Mouse (Mus musculus) cerebellum, postnatal 25 days (tissue): Measurements from ENCODE around the gene B4galt2.

ENCODE experiments used
- DNase-seq, 2 experiments: peaks; one replicate each; pipeline ENCODE4 v3.0.0; 2021; ENCODE audit warnings: mixed read lengths in 2 of 2

The B4galt2 gene

DNA sequence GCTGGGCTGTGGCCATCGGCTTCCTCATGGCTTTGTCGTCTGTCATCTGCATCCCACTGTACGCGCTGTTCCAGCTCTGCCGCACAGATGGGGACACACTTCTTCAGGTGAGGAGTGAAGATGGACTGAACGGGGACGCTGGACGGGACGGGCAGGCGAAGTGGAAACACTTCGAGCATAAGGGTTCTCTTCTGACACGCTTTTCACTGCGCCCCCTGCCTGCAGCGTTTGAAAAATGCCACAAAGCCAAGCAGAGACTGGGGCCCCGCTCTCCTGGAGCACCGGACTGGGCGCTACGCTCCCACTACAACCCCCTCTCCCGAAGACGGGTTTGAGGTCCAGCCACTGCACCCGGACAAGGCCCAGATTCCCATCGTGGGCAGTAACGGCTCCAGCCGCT lies 15.5 kb downstream of the B4galt2 start:
- peak; percentile 72 to 79 for DNase-seq

DNA sequence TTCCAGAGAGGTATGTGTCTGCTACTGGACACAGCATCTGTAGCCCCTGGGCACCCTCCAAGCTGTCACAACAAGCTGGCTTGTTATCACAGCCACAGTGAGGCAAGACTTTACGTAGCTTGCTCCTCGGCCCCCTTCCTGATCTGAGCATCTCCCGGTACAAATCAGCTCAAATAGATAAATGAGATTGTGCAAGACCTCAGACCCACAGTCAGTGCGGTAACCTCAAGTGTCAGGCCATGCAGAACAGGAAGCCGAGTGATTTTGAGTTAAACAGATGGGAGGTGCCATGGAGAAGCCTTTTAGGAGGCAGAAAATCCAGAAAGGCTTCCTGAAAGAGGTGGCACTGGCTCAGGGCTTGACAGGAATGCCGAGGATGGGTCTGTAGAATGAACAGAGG lies 16.3 kb downstream of the B4galt2 start:
- DNase-seq, result no peak

DNA sequence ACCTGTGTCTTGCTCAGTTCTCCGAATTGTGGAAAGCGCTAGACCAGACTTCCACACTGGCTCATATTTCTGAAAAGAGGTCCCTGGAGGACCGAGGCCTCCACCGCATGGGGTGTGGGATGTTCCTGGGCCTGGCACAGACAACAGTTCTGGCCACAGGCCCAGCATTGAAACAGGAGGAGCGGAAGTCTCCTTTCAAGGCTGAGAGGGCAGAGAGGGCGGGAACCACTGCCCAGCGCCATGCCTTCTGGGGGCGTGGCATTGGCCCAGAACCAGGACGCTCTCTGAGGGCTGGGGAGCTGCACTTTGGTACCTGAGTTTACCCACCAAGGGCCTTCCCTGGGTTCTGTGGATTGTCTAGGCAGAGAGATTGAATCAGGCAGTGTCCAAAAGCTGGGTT lies 17.2 kb downstream of the B4galt2 start:
- peak; percentile 50 to 68 for DNase-seq

DNA sequence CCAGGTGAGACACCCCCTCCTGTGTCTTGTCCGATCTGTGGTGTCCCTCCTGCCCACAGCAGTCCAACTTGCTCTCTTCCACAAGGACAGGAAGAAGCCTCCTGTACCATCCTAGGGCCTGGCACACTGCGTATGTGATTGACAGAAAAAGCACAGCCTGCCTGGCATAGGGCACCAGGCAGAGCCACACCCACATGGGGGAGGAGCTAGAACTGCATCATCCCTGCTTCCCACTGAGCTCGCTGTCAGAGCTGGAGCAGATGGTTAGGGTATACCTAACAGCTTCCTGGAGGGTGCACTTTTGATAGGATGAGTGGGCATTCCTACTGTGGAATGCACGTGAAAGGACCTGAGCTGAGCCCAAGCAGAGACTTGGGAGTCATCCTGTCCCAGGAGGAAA lies 20.5 kb downstream of the B4galt2 start:
- peak in 1 of 2 experiments; percentile 39 for DNase-seq

DNA sequence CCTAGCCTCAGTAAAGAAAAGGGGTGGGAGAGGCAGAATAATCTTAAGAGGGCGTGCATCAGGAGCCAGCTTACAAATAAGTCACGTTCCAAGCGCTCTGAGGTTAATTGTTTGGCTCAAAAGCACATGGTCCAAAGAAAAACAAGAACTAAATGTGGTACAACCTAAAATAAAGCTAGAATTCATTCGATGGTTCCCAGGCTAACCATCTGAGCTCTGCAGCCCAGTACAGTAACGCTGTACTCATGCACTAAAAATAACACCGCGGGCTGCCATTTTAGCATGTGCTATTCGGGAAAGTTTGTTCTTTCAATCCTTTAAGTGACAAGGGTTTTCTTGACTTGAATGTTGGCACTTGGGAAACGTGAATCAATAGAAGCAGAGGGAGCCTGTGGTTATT lies 22.7 kb downstream of the B4galt2 start:
- DNase-seq, result no peak

DNA sequence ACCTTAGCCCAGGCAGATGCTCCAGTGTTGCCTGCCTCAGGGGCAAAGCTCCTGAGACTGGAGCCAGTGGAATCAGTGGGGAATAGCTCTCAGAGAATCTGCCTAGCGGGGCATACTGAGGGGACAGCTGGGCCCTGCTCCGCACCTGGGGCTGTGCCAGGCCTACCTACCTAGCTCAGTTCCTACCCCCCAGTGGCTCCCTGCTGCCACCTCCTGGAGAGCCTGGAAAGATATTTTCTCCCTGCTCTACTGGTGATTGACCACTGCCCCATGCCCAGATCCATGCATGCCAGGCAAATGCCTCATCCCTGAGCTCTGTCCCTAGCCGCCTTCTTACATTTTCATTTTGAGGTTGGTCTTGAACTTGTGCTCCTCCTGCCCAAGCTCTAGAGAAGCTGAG lies 24.5 kb downstream of the B4galt2 start:
- DNase-seq, result peak; percentile 67 to 80

DNA sequence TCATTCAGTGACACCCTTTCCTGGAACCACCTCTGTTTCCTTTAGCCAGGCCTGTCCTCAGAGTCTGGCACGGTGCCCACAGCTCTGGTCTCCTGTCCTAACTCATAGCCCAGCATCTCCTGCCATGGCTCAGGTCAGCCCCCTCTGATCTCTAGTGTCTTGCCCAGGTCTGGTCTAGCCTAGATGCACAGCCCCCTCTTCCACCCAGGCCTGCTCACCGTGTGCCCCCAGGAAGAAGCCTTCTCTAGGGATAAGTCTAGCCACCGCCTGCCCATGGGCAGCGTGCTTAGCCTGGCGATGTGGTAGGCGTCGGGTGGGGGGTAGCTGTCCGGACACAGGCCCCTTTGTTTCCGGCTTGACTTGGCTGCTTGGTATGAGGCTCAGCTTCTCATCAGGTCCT lies 28.1 kb downstream of the B4galt2 start:
- DNase-seq, result peak; percentile 33 to 59

DNA sequence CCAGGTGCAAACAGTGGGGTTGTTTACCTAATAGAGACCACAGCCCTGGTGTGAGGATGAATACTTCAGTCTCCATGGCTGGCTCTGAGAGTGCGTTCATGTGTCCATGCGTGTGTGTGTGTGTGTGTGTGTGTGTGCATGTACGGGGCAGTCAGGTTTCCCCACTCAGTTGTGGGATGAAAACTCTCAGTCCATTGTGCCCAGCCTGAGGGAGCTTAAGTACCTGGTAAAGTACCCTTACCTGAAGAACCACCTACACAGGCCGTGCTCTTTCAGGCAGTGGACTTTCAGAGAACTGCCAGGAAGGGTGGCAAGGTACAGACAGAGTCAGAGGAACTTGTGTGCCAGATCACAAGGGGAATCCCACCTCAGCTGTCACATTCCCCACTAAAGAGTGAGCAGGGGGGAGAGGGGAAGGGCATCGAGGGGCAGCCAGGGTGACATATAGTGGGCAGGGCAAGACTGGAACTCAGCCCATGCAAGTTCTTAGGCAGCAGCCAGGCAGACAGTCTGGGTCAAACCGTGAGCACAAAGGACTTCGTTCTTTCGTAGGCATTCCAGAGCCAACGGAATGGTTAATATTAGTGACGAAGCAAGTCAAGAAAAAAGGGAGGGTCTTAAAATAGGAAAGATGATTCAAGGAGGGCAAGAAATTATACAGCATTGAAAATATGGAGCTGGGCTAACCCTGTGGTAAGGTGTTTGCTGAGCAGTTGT lies 31.0 kb downstream of the B4galt2 start:
- DNase-seq, result no peak

DNA sequence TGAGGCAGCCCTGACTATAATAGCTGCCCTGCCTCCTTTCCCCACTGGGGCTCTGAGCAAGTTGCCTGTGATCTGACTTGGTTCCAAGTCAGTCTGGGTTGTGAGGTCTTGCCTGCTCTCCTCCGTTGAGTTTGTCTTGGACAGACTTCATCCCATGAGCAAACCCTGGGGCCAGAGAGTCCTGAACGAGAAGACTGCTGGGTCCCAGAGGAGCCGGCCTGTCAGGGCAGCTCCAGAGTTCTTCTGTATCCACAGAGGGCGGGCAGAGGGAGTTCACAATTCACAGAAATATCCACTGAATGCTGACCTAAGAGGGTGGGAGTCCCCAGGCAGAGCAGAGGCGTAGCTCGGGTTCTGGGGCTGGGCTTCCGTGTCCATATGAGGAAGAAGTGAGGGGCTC lies 32.4 kb downstream of the B4galt2 start:
- DNase-seq, result no peak

DNA sequence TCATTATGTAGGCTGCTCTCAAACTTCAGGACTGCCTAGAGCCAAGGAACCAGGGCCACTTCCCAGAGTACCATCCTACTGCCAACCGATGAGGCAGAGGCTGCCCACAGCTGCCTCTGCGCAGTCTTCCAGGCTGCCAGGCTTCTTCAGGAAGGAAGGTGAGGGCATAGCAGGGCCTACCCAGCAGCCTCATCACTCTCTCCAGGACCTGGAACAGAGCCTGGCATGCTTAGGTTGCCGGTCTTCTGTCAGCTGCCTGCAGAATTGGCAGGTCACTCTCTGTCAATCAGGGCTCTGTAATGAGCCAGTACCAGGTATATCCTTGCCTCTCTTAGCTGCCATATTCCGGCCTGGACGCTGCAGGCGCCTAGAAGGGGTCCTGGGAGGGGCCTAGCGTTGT lies 33.1 kb downstream of the B4galt2 start:
- peak; percentile 58 to 73 for DNase-seq

DNA sequence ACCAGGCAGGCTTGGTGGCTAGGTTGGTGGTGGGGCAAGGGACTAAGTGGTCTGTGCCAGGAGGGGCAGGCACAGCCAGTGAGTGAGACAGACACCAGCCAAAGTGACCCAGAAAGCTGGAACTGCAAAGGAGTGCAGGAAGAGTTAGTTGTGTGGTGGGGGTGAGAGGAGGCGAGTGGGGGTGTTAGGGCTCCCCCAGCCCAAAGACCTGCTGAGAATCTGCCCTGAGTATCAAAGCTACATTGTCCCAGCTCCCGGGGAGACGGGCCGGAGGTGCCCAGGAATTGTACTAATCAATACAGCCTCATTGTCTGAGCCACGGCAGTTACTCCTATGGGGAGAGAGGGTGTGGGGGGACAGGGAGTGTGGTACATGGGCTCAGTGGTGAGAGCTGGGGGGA lies 33.8 kb downstream of the B4galt2 start:
- DNase-seq, result no peak

DNA sequence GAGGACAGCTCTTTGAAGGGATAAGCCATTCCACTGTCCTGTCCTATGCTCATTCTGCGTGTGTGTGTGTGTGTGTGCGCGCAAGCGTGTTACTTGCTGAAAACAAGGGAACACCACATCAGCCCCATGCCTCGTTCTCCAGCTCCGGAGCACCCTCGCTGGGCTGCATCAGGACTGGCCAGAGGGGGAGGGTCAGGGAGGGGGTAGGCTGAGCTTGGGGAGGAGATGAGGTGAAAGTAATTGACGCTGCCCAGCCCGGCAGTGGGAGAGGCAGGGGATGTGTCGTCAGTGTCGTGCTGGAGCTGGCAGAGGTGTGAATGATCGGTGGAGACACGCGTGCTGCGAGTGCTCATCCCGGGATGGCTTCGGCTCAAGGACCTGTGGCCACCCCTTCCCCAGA lies 34.2 kb downstream of the B4galt2 start:
- DNase-seq, result no peak

DNA sequence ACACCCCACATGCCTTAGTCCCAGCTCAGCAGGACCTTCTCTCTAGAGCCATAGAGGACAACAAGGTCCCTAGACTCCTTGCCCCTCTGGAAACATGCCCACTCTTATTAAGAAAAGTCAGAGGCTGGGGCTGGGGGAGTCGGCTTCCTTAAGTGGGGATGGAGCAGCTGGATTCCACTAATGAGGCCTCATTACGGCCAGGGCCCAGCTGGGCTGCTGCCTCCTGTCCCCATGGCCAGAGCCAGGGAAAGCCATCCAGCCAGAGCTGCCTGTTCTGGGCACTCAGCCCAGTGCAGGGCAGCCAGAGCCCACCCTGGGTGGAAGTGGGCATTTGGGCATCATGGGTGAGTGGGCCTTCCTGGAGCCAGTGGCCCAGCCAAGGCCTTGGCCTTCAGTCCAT lies 36.3 kb downstream of the B4galt2 start:
- DNase-seq, result no peak

DNA sequence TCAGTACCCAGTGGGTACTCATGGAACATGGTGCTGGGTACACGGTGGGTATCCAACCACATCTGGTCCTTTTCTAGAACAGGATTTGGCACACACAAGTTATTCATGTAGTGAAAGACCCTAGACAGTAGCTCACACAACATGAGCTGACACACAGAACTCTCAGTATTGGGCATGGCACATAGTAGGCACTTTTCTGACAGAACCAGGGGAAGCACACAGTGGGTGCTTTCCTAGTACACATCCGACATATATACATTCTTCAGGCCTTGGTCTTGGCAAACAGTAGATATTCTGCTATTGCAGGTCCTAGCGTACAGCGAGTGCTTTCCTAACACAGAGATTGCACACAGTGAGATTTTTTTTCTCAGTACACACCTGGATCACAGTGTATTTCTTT lies 37.0 kb downstream of the B4galt2 start:
- DNase-seq, result no peak

DNA sequence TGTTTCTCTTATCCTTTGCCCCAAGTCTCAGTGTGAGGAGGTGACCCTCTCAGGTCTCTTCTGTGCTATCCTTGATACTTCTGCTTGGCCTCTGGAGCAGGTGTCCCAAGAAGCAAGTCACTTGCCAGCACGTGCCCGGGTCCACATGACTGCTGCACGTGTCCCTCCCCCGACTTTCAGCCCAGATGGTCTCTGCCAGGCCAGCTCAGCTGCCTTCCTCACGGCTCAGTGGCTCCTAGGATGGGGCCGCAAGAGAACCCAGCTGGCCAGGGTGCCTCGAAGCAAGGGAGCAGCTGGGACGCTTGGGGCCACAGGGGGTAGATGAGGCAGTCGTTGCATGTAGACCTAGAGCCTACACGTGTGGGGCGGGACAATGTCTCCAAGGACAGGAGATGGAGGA lies 38.0 kb downstream of the B4galt2 start:
- no peak for DNase-seq

DNA sequence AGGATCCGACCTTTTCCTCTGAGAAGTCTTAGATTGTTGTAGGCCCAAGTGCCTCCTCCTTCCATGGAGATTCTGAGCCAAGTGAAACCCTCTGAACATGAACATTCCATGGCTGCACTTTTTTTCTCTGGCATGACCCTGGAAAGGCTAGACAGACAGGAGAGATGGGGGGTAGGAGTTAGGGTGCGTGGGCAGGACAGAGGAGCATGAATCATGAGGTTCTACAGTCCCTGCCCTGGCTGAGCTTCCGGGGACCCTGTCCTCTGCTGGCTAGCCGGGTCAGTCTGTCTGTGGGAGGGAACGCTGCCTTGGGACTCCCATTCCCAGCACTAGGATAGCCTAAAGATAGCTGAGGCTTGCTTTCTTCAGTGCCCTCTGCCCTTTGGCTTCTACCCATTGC lies 38.8 kb downstream of the B4galt2 start:
- DNase-seq, result no peak

DNA sequence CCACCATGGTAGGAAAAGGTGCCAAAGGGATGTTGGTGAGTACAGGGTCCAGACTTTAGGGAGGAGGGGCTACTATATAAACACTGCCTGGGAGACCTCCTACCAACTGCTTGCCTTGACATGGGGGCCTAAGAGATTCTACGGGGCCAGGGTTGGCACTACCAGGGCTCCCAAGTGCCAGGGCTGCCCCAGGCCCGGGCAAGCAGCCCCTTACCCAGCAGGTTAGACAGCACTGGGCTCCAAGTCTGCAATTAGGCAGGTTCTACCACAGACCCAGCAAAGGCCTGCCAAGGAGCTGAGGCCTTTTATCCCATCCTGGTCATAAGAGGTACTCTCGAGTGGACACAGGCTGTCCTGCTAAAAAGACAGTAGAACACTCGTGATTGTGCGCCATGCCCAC lies 40.2 kb downstream of the B4galt2 start:
- no peak for DNase-seq

DNA sequence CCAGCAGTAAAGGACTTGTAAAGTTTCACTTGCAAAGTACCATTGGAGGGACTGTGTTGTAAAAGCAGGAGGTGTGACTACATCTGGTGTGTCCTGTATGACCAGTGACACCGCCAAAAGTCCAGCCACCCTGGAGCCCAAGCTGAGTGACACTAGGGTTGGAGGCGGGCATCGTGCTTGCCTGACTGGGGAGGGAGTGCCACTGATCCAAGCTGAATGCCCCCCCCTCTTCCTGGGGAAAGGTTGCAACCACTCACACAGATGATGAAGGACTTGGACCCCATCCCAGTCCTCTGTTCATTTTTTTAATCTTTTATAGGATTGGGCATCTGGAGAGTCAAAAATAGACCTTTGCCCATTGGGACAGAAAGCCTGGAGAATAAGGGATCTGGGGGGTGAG lies 41.7 kb downstream of the B4galt2 start:
- peak in 1 of 2 experiments; percentile 2 for DNase-seq

DNA sequence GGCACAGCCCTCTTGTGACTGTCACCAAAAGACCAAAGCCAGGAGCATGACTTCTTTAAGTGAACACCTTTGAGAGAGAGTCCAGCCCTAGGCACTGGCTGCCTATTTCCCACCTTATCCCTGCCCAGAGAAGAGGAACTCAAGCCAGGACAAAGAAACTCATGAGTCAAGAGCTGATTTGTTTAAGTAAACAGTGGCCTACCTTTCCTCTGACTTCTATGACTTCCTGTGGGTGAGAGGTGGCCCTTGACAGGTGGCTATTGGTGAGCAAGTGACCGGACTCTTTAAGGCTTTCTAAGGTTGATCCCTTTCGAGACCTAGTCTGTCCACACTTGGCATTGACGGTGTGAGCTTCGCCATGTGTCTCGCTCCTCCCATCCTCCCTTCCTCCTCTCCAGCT lies 42.5 kb downstream of the B4galt2 start:
- DNase-seq, result no peak

DNA sequence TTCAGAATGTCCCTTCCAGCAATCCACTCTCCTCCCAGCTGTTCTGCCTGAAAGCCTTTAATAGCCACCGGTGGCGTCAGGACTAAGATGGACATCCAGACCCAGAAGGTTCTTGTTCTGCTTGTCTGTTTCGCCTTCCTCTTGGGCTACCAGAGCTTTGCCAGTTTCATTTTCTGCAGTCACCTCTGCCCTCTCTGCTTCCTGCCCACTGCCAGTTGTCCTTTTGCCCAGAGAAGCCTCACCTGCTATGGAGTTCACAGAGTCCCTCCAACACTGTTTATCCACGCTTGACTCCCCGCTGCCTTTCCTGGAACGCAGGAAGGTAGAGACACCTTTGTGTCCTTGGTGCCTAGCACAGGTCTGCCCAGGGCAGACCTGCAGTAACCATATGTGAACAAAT lies 43.9 kb downstream of the B4galt2 start:
- DNase-seq, result no peak

DNA sequence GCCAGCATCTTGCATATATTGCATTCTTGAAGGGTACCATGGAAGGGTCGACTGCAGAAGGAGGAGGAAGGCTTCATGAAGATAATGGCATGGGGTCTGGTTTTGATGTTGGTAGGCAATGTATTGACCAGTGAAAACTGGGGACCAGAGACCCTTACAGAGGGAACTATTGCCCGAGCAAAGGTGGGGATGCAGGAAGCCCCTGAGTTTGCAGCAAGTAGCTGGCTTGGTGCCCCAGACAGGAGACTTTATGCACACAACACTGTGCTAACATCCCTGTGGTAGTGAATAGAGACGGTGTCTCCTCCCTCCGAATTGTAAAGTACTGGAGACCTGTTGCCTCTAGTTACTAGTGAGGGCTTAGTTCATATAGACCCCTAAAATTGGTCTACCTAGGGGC lies 46.0 kb downstream of the B4galt2 start:
- no peak for DNase-seq

DNA sequence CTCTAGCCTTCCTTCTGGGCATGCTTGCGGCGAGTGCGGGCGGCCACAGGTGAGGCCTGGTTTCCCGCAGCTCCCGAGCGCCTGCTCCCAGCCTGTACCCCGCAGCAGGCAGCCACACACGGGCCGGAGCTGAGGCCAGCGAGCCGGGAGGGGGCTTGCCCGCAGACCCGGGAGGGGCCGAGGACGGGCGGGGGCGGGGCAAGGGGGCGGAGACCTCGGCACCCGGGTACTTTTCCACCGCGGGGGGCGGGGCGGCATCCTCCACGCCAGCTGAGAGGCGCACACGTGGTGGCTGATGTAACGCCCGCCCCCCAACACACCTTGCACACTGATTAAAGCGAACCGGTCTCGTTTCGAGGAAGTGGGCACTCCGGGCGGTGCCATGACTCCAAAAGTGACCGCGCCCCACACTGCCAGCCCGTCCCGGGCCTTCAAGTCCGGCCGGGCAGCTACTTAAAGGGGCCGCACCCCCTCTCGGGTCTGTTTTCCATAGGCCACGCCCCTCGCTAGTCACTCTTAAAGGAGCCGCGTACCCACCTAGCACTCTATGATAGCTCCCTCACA lies 47.0 kb downstream of the B4galt2 start:
- DNase-seq, result peak; percentile 94 to 95

DNA sequence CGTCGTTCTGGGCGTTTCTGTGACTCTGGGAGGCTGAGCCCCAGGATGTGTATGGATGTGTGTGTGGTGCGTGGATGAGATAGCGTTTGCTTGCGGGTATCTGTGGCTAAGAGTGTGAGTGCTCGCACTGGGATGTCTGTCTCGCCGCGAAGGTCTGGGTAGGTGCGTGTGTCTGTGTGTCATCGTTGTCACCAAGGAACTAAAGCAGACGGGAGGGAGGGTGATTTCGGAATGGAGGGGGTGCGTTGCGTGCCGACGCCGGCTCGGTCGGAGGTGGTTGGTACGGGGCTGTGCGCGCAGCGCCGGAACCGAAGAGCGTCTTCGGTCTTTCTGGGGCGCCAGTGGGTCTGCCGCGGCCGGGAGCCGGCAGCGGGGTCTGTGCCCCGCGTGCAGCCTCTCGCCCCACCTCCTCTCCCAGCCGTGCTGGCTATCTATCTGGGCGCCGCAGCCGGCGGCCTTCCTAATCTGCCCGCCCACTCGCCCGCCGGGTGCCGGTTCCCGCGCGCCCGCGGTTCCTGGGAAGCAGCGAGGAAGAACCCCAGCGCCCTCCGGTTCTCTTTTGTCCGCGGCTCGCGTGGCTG lies 47.7 kb downstream of the B4galt2 start:
- DNase-seq, result peak in 1 of 2 experiments; percentile 71

DNA sequence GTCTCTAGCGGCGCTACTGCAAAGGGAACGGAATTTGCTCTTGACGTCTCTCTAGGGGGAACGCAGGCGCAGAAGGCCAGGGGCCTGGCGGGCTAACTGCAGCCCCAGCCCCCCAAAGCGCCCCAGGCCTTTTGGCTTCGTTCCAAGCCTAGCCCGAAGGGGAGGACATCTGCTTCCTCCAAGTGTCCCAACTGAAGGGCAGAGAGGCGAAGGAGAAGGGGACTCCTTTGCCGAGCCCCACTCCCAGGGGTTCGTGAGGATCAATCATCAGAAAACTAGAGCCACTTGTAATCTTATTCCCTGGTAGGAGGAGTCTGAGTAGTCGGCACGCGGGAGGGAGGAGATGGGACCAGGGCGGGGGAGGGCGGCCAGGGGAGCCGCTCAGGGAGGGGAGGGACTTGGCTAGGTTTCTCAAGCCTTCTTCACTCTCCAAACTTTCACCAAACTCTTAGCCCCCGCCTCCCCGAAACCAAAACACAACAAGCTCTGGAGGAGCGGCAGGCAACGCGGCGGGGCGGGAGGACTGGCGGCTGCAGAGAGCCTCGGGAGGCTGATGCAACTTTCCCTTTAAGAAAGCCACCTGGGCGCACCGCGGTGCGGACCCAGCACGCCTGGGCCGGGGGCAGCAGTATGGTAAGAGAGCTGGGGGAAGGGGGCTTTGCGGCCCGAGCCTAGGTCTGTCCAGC lies 48.3 kb downstream of the B4galt2 start:
- peak; percentile 72 to 73 for DNase-seq
